Mouse (Mus musculus) erythroblast, embryonic 14.5 days (primary cell): ENCODE results near the gene Mcur1.

Experiments
- GATA1 ChIP-seq: IDR thresholded peaks from 2 replicates; pipeline ENCODE4 v1.6.1; 2012; ENCODE audit warnings: low read length, inconsistent platforms, mixed read lengths
- TAL1 ChIP-seq: IDR thresholded peaks from 3 replicates; pipeline ENCODE4 v1.6.1; 2012; ENCODE audit warnings: low read length, inconsistent platforms, mixed read lengths

DNA sequence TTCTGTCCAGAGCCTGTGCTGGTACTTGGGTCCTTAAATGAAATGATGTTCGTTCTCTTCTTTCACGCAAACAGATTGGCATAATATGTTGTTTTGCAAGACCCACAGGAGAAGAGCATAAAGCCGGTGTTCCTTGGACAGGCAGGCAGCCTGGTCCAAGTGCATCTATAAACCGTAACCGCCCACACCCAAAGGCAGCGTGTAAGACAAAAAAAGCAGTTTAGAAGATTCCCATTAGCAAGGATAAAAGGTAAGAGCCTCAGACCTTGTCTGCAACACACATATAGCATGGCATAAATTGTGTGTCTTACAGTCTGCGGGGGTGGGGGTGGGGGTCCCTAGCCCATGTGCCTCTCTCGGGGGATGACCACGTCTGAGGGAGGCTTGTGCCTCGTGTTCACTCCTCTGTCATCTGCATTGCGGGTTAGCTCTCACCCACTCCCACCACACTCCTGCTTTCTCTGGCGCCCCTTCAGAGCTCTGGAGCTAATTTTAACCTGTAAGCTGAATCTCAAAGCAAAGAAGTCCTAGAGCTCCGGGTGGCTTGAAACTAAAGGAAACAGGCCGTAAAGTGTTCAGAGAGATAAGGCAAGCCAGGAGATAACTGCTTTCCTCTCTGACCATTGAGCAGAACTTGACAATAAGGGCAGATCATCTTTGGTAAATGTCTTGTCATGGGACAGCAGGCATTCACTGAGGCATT lies 29.7 kb downstream of the Mcur1 start:
- no peak for TF ChIP-seq GATA1
- TF ChIP-seq TAL1, result no peak
